Mouse (Mus musculus) forebrain, embryonic 11.5 days (tissue): Measurements from ENCODE around the gene Ovgp1. TPM values are rescaled to one million over a fixed set of nuclear protein-coding genes. Genes with fewer than 3 reads are reported as not detected.

Experiments used
- ATAC-seq: fragments of 200-750 bp; cut with Nextera tagmentation; replicated peaks from 2 replicates; pipeline ENCODE4 v1.8.0; 2017; ENCODE audit warnings: moderate TSS enrichment; ENCODE audit not compliant: low FRiP score
- DNase-seq: peaks from one replicate; pipeline ENCODE4 v3.0.0-alpha.2; 2017; ENCODE audit warnings: low spot score
- H3K27ac ChIP-seq: fragments of 300-500 bp; sonication (generic); 2 replicates; pipeline ENCODE4 v1.5.1; 2014; ENCODE audit warnings: low read depth, low read length
- H3K27me3 ChIP-seq: fragments of 300-500 bp; sonication (generic); 2 replicates; pipeline ENCODE4 v1.6.1; 2014; ENCODE audit warnings: mild to moderate bottlenecking, low read length, mixed read lengths; ENCODE audit not compliant: control insufficient read depth, insufficient read depth
- H3K36me3 ChIP-seq: fragments of 300-500 bp; sonication (generic); 2 replicates; pipeline ENCODE4 v1.6.1; 2014; ENCODE audit warnings: mild to moderate bottlenecking, low read length, moderate library complexity, mixed read lengths; ENCODE audit not compliant: control insufficient read depth, insufficient read depth
- H3K4me1 ChIP-seq: fragments of 300-500 bp; sonication (generic); replicated peaks from 2 replicates; pipeline ENCODE4 v1.6.1; 2014; ENCODE audit warnings: low read length, mixed read lengths; ENCODE audit not compliant: control insufficient read depth, insufficient read depth
- H3K4me2 ChIP-seq: fragments of 300-500 bp; sonication (generic); 2 replicates; pipeline ENCODE4 v1.6.1; 2014; ENCODE audit warnings: low read depth, mild to moderate bottlenecking, low read length, moderate library complexity, mixed read lengths; ENCODE audit not compliant: severe bottlenecking
- H3K4me3 ChIP-seq: fragments of 300-500 bp; sonication (generic); 2 replicates; pipeline ENCODE4 v1.5.1; 2014; ENCODE audit warnings: low read depth, low read length
- H3K9ac ChIP-seq: fragments of 300-500 bp; sonication (generic); 2 replicates; pipeline ENCODE4 v1.6.1; 2014; ENCODE audit warnings: low read length
- H3K9me3 ChIP-seq: fragments of 300-500 bp; sonication (generic); 2 replicates; pipeline ENCODE4 v1.6.1; 2016; ENCODE audit warnings: low read length, mixed read lengths; ENCODE audit not compliant: control insufficient read depth
- WGBS: fragments of 180-500 bp; shearing (Covaris S2); extraction: QIAGEN DNeasy Blood & Tissue Kit; methylation state at CpG from one replicate; pipeline ENCODE4 v1.1.7; 2014; 5-methylcytosine and 5-hydroxymethylcytosine counted together
- polyA plus RNA-seq: library from polyadenylated mRNA; unstranded; fragments of >200 nt; fragmentation: Nextera tagmentation; extraction: Ambion mirVana; gene quantifications from 2 replicates; pipeline ENCODE4 v1.2.1, GENCODE M21; 2014

Gene Ovgp1
- polyA plus RNA-seq = 3.2 and 3.4 TPM in 2 replicates

GRCm38 (mm10) chr3:105973411-105973810 is at the start of gene Ovgp1:
Gene Ovgp1 (plus strand): TSS chr3:105973711.
- Histone ChIP-seq H3K9me3 (no peaks in the 10 kb centered on the region), H3K27me3 (no peaks in the 10 kb centered on the region), H3K4me3 (no peak within 1 kb of the TSS), H3K36me3 (no peaks in the 10 kb centered on the region; the same call in 1 of the 2 replicates), H3K27ac (no peak within 1 kb of the TSS), H3K9ac (no peak within 1 kb of the TSS), H3K4me2 (no peak within 1 kb of the TSS), H3K4me1 (no peaks in the 10 kb centered on the region)
- no peak for DNase-seq
- 90% methylated on average over 3 of the region's 3 CpGs for WGBS
- no peak for ATAC-seq

- Histone ChIP-seq H3K9ac (no peak overlapping the region), H3K4me1 (no peaks in the 10 kb centered on the region), H3K36me3 (no peaks in the 10 kb centered on the region), H3K27me3 (no peaks in the 10 kb centered on the region), H3K9me3 (no peaks in the 10 kb centered on the region), H3K27ac (no peak overlapping the region), H3K4me3 (no peak overlapping the region), H3K4me2 (no peak overlapping the region)
- DNase-seq (no peak), ATAC-seq (no peak)
- 85% methylated on average over 9 of the region's 9 CpGs for WGBS
Observed at GRCm38 (mm10) chr3:105924616-105925015, 48.9 kb upstream of the Ovgp1 start.

- Histone ChIP-seq H3K27me3 (no peaks in the 10 kb centered on the region), H3K4me3 (no peak overlapping the region), H3K4me1 (no peaks in the 10 kb centered on the region), H3K4me2 (no peak overlapping the region), H3K9ac (no peak overlapping the region), H3K9me3 (no peaks in the 10 kb centered on the region), H3K27ac (no peak overlapping the region), H3K36me3 (no peaks in the 10 kb centered on the region)
- no peak for ATAC-seq
- DNase-seq = no peak
- 88% methylated on average over 7 of the region's 7 CpGs for WGBS
Observed at GRCm38 (mm10) chr3:105927561-105928194, 45.8 kb upstream of the Ovgp1 start.

- H3K27me3 ChIP-seq = no peaks in the 10 kb centered on the region
- H3K4me1 ChIP-seq = no peaks in the 10 kb centered on the region
- no peak overlapping the region for H3K9ac ChIP-seq
- H3K4me2 ChIP-seq = no peak overlapping the region
- no peaks in the 10 kb centered on the region for H3K36me3 ChIP-seq
- 96% methylated on average over 3 of the region's 3 CpGs for WGBS
- DNase-seq (no peak), ATAC-seq (no peak)
- no peak overlapping the region for H3K4me3 ChIP-seq
- H3K9me3 ChIP-seq = no peaks in the 10 kb centered on the region
- no peak overlapping the region for H3K27ac ChIP-seq
Observed at GRCm38 (mm10) chr3:105928195-105928569, 45.3 kb upstream of the Ovgp1 start.

- H3K4me3 ChIP-seq = no peak overlapping the region
- 88% methylated on average over 6 of the region's 6 CpGs for WGBS
- no peak for ATAC-seq
Observed at GRCm38 (mm10) chr3:105928781-105929180, 44.7 kb upstream of the Ovgp1 start.

GRCm38 (mm10) chr3:105929821-105930220 is 43.7 kb upstream of the Ovgp1 start:
- no peak for ATAC-seq
- no peaks in the 10 kb centered on the region for H3K27me3 ChIP-seq
- WGBS = 85% methylated on average over 7 of the region's 7 CpGs
- H3K9ac ChIP-seq = no peak overlapping the region
- no peak overlapping the region for H3K27ac ChIP-seq
- no peaks in the 10 kb centered on the region for H3K36me3 ChIP-seq
- H3K4me1 ChIP-seq = no peaks in the 10 kb centered on the region
- no peak for DNase-seq
- no peak overlapping the region for H3K4me3 ChIP-seq
- H3K9me3 ChIP-seq = no peaks in the 10 kb centered on the region
- no peak overlapping the region for H3K4me2 ChIP-seq

More at GRCm38 (mm10) chr3:105928781-105929180, 44.7 kb upstream of the Ovgp1 start:
- H3K4me2 ChIP-seq = no peak overlapping the region
- no peaks in the 10 kb centered on the region for H3K4me1 ChIP-seq
- DNase-seq = no peak
- H3K9me3 ChIP-seq = no peaks in the 10 kb centered on the region
- H3K27ac ChIP-seq = no peak overlapping the region
- H3K36me3 ChIP-seq = no peaks in the 10 kb centered on the region
- H3K27me3 ChIP-seq = no peaks in the 10 kb centered on the region
- no peak overlapping the region for H3K9ac ChIP-seq

GRCm38 (mm10) chr3:105931095-105931494 is 42.4 kb upstream of the Ovgp1 start:
- no peak for DNase-seq
- H3K27me3 ChIP-seq = no peaks in the 10 kb centered on the region
- H3K9ac ChIP-seq = no peak overlapping the region
- H3K9me3 ChIP-seq = no peaks in the 10 kb centered on the region
- no peaks in the 10 kb centered on the region for H3K36me3 ChIP-seq
- no peak overlapping the region for H3K27ac ChIP-seq
- H3K4me2 ChIP-seq = no peak overlapping the region
- WGBS = 91% methylated on average over 2 of the region's 2 CpGs
- no peak for ATAC-seq
- no peak overlapping the region for H3K4me3 ChIP-seq
- no peaks in the 10 kb centered on the region for H3K4me1 ChIP-seq

GRCm38 (mm10) chr3:105932240-105933071 is 41.1 kb upstream of the Ovgp1 start, which contains the start of gene I830077J02Rik:
Gene I830077J02Rik (minus strand): TSS chr3:105932664.
- Histone ChIP-seq H3K9me3 (no peaks in the 10 kb centered on the region), H3K27ac (no peak within 1 kb of the TSS), H3K36me3 (no peaks in the 10 kb centered on the region), H3K4me2 (no peak within 1 kb of the TSS), H3K4me3 (no peak within 1 kb of the TSS), H3K9ac (no peak within 1 kb of the TSS), H3K4me1 (no peaks in the 10 kb centered on the region), H3K27me3 (no peaks in the 10 kb centered on the region)
- ATAC-seq = no peak
- DNase-seq = no peak
- 91% methylated on average over 8 of the region's 8 CpGs for WGBS
